Mouse (Mus musculus) MEL (cell line): ENCODE data around the gene Chrna9. TPM values are rescaled to one million over a fixed set of nuclear protein-coding genes. Genes with fewer than 3 reads are reported as not detected.

Experiments
- DNase-seq: peaks from one replicate; pipeline ENCODE4 v3.0.0; 2011; ENCODE audit warnings: low read depth, low spot score
- H3K27ac ChIP-seq: 2 replicates; pipeline ENCODE4 v1.5.1; 2012; ENCODE audit warnings: low read depth, mild to moderate bottlenecking, control low read depth, low read length, moderate library complexity; ENCODE audit not compliant: control insufficient read depth
- H3K27me3 ChIP-seq, 2 experiments: fragments of 150-350 bp in 1 of 2; sonication (generic) in 1 of 2; 2 replicates each; pipeline ENCODE4 v1.6.1; 2012; ENCODE audit warnings: low read length in 2 of 2, mild to moderate bottlenecking in 2 of 2, improper control_type of control experiment in 1 of 2, moderate library complexity in 1 of 2; ENCODE audit not compliant: insufficient read depth in 2 of 2, control insufficient read depth in 1 of 2
- H3K36me3 ChIP-seq, 2 experiments: 2 replicates each; pipeline ENCODE4 v1.6.1; 2012 to 2014; ENCODE audit warnings: low read length in 2 of 2, improper control_type of control experiment in 1 of 2, inconsistent platforms in 1 of 2, mild to moderate bottlenecking in 1 of 2; ENCODE audit not compliant: insufficient read depth in 2 of 2, control insufficient read depth in 1 of 2
- H3K4me1 ChIP-seq, 2 experiments: fragments of 150-350 bp in 1 of 2; sonication (generic) in 1 of 2; 2 replicates each; pipeline ENCODE4 v1.6.1; 2012; ENCODE audit warnings: low read length in 2 of 2, improper control_type of control experiment in 1 of 2, mild to moderate bottlenecking in 1 of 2; ENCODE audit not compliant: insufficient read depth in 2 of 2, control insufficient read depth in 1 of 2
- H3K4me3 ChIP-seq, 2 experiments: fragments of 150-350 bp in 1 of 2; sonication (generic) in 1 of 2; 2 replicates each; pipeline ENCODE4 v1.5.1; 2012; ENCODE audit warnings: low read depth in 2 of 2, low read length in 2 of 2, mild to moderate bottlenecking in 2 of 2, moderate library complexity in 2 of 2, control low read depth in 1 of 2, improper control_type of control experiment in 1 of 2; ENCODE audit not compliant: control insufficient read depth in 1 of 2, insufficient read depth in 1 of 2
- H3K79me2 ChIP-seq: 2 replicates; pipeline ENCODE4 v1.6.1; 2012; ENCODE audit warnings: mild to moderate bottlenecking, low read length, moderate library complexity; ENCODE audit not compliant: control insufficient read depth, poor library complexity, insufficient read depth
- H3K9ac ChIP-seq: 2 replicates; pipeline ENCODE4 v1.6.1; 2012; ENCODE audit warnings: low read depth, mild to moderate bottlenecking, control low read depth, low read length, moderate library complexity; ENCODE audit not compliant: control insufficient read depth, poor library complexity, severe bottlenecking
- H3K9me3 ChIP-seq: fragments of 150-350 bp; sonication (generic); replicated peaks from 2 replicates; pipeline ENCODE4 v1.6.1; 2012; ENCODE audit warnings: mild to moderate bottlenecking, low read length, improper control_type of control experiment, moderate library complexity; ENCODE audit not compliant: insufficient read depth
- BHLHE40 ChIP-seq: IDR thresholded peaks from 2 replicates; pipeline ENCODE4 v1.6.1; 2012; ENCODE audit warnings: low read depth, mild to moderate bottlenecking, inconsistent platforms, low read length, improper control_type of control experiment, borderline replicate concordance
- ELF1 ChIP-seq: IDR thresholded peaks from 2 replicates; pipeline ENCODE4 v1.6.1; 2014; ENCODE audit warnings: low read depth, mild to moderate bottlenecking, inconsistent platforms, low read length, improper control_type of control experiment, moderate library complexity
- ETS1 ChIP-seq: IDR thresholded peaks from 2 replicates; pipeline ENCODE4 v1.6.1; 2012; ENCODE audit warnings: low read depth, mild to moderate bottlenecking, inconsistent platforms, low read length, improper control_type of control experiment, moderate library complexity
- MAFK ChIP-seq: IDR thresholded peaks from 2 replicates; pipeline ENCODE4 v1.6.1; 2011; ENCODE audit warnings: low read depth, mild to moderate bottlenecking, low read length, improper control_type of control experiment, borderline replicate concordance
- MXI1 ChIP-seq: IDR thresholded peaks from 2 replicates; pipeline ENCODE4 v1.6.1; 2011; ENCODE audit warnings: mild to moderate bottlenecking, low read depth, low read length, improper control_type of control experiment
- MYB ChIP-seq: IDR thresholded peaks from 2 replicates; pipeline ENCODE4 v1.6.1; 2011; ENCODE audit warnings: mild to moderate bottlenecking, low read depth, low read length, improper control_type of control experiment
- NELFE ChIP-seq: IDR thresholded peaks from 2 replicates; pipeline ENCODE4 v1.6.1; 2011; ENCODE audit warnings: low read depth, low read length, improper control_type of control experiment
- RAD21 ChIP-seq: IDR thresholded peaks from 2 replicates; pipeline ENCODE4 v1.6.1; 2011; ENCODE audit warnings: mild to moderate bottlenecking, low read depth, low read length, improper control_type of control experiment
- SIN3A ChIP-seq: IDR thresholded peaks from 2 replicates; pipeline ENCODE4 v1.6.1; 2012; ENCODE audit warnings: low read length, improper control_type of control experiment, inconsistent platforms
- TAL1 ChIP-seq: IDR thresholded peaks from 2 replicates; pipeline ENCODE4 v1.6.1; 2012; ENCODE audit warnings: mild to moderate bottlenecking, inconsistent platforms, low read length, moderate library complexity, mixed read lengths
- UBTF ChIP-seq: IDR thresholded peaks from 2 replicates; pipeline ENCODE4 v1.6.1; 2012; ENCODE audit warnings: low read depth, mild to moderate bottlenecking, inconsistent platforms, low read length, improper control_type of control experiment, moderate library complexity, borderline replicate concordance; ENCODE audit not compliant: insufficient read depth
- USF2 ChIP-seq, 2 experiments: IDR thresholded peaks; 2 replicates each; pipeline ENCODE4 v1.6.1; 2011 to 2012; ENCODE audit warnings: improper control_type of control experiment in 2 of 2, low read length in 2 of 2, borderline replicate concordance in 1 of 2, inconsistent platforms in 1 of 2, low read depth in 1 of 2, mild to moderate bottlenecking in 1 of 2; ENCODE audit not compliant: insufficient read depth in 1 of 2
- ZC3H11A ChIP-seq: IDR thresholded peaks from 2 replicates; pipeline ENCODE4 v1.6.1; 2012; ENCODE audit warnings: low read depth, mild to moderate bottlenecking, inconsistent platforms, low read length, improper control_type of control experiment
- ZKSCAN1 ChIP-seq: IDR thresholded peaks from 2 replicates; pipeline ENCODE4 v1.6.1; 2012; ENCODE audit warnings: low read depth, mild to moderate bottlenecking, inconsistent platforms, low read length, improper control_type of control experiment, moderate library complexity
- ZMIZ1 ChIP-seq: IDR thresholded peaks from 2 replicates; pipeline ENCODE4 v1.6.1; 2012; ENCODE audit warnings: low read depth, mild to moderate bottlenecking, inconsistent platforms, low read length, improper control_type of control experiment, moderate library complexity
- polyA plus RNA-seq, 2 experiments: library from polyadenylated mRNA; stranded (reverse) in 1 of 2; unstranded in 1 of 2; fragments of >175 nt in 1 of 2; fragments of >200 nt in 1 of 2; gene quantifications; 2 replicates each; pipeline versions ENCODE4 v1.2.1 to v1.2.4; 2012; ENCODE audit warnings: low replicate concordance in 2 of 2, low read depth in 1 of 2; ENCODE audit not compliant: insufficient read length in 2 of 2, insufficient read depth in 1 of 2, missing spikeins in 1 of 2
- total RNA-seq: library from RNA; depleted of rRNA; stranded (reverse); fragments of 300-350 nt; gene quantifications from 2 replicates; pipeline ENCODE4 v1.2.3, GENCODE M21; 2012; rRNA removed

Gene Chrna9
- total and polyA plus RNA-seq, 3 experiments: not detected

GRCm38 (mm10) chr5:66026796-66027195, 92.1 kb downstream of the Chrna9 start:
- no peaks in the 10 kb centered on the region for H3K27me3 ChIP-seq
- H3K9me3 ChIP-seq: no peaks in the 10 kb centered on the region
- no peak for DNase-seq
- H3K4me1 ChIP-seq: peaks cover 0 to 3% of the 10 kb centered on the region in 2 experiments; a peak in 2 of 4 replicates
- H3K4me3 ChIP-seq: no peak overlapping the region
- no peak overlapping the region for H3K27ac ChIP-seq
- H3K79me2 ChIP-seq: no peaks in the 10 kb centered on the region
- H3K36me3 ChIP-seq: no peaks in the 10 kb centered on the region
- no peak for TF ChIP-seq BHLHE40
- TF ChIP-seq MYB: no peak
- no peak for TF ChIP-seq TAL1
- TF ChIP-seq UBTF: no peak
- no peak for TF ChIP-seq SIN3A
- no peak for TF ChIP-seq RAD21
- no peak for TF ChIP-seq USF2 (IDR thresholded peaks at IDR 0.05; ENCODE audit: borderline replicate concordance in 1 of 2, insufficient read depth in 1 of 2, low read depth in 1 of 2, low read length in 2 of 2)
- TF ChIP-seq ELF1: no peak
- TF ChIP-seq ETS1: no peak
- no peak for TF ChIP-seq ZC3H11A
- no peak for TF ChIP-seq ZMIZ1
- no peak for TF ChIP-seq NELFE
- no peak for TF ChIP-seq ZKSCAN1
- TF ChIP-seq MXI1: no peak
- no peak for TF ChIP-seq MAFK
- H3K9ac ChIP-seq: no peak overlapping the region

Other genes starting within 250 kb of the Chrna9 start
- gene Pds5a, start 236.6 kb upstream of the Chrna9 start, total RNA-seq: 87.3 and 99.6 TPM in 2 replicates
- gene Pds5a, start 236.6 kb upstream of the Chrna9 start, polyA plus RNA-seq: 100 to 1,000 TPM in 1 of 2 experiments, 10 to 100 TPM in 1; 88.0 to 188 TPM
- 10.1 and 11.4 TPM in 2 replicates for gene N4bp2, start 171.4 kb upstream of the Chrna9 start, total RNA-seq
- gene N4bp2, start 171.4 kb upstream of the Chrna9 start, polyA plus RNA-seq: 10 to 100 TPM; 12.9 to 50.6 TPM
- 0.10 and 0.15 TPM in 2 replicates for gene Rhoh, start 73.7 kb upstream of the Chrna9 start, total RNA-seq
- gene Rhoh, start 73.7 kb upstream of the Chrna9 start, polyA plus RNA-seq: under 1 TPM in 1 of 2 experiments, not detected in 1; 0.31 TPM
- gene 9130230L23Rik, start 69.4 kb downstream of the Chrna9 start, total RNA-seq: not detected in 2 replicates
- under 1 TPM in 1 of 2 experiments, not detected in 1; 0.22 TPM for gene 9130230L23Rik, start 69.4 kb downstream of the Chrna9 start, polyA plus RNA-seq
- not detected in 2 replicates for gene Rbm47, start 238.2 kb downstream of the Chrna9 start, total RNA-seq
- not detected for gene Rbm47, start 238.2 kb downstream of the Chrna9 start, polyA plus RNA-seq